Mouse (Mus musculus) heart, postnatal 0 days (tissue): Measurements from ENCODE around the gene Asb15.

Experiments
- CTCF ChIP-seq: IDR thresholded peaks from 2 replicates; pipeline ENCODE4 v1.5.1; 2016; ENCODE audit warnings: antibody characterized with exemption, control low read depth, low read depth
- EP300 ChIP-seq: IDR thresholded peaks from 2 replicates; pipeline ENCODE4 v1.6.1; 2016; ENCODE audit warnings: antibody characterized with exemption, low read depth

DNA sequence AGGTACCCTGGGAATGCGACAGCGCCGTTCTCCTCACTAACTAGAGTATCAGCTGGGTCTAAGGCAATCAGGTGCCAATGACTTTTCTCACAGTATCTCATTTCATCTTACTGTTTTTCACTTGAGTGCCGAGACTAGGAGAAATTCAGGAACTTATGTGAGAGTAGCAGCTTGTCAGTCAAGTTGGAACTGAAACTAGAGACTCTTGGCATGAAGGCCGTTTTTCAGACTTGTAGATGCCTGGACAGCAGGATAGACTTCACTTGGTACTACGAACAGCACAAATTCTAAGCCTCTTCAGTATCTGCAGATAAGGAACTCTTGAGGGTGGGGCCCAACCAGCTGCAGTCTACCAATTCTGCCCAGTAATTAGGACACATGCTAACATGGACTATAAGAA, 72.2 kb downstream of the Asb15 start:
- no peak for TF ChIP-seq CTCF
- TF ChIP-seq EP300: no peak
